Mouse (Mus musculus): ENCODE results near the gene Gpam. TPM values are rescaled to one million over a fixed set of nuclear protein-coding genes. Genes with fewer than 3 reads are reported as not detected.

Gene Gpam
- polyA plus RNA-seq, 2 experiments, result 15.9 to 16.0 TPM

- Histone ChIP-seq H3K9ac (ENCODE audit: low read depth, low read length, severe bottlenecking) (no peak overlapping the region), H3K4me3 (replicated peaks; ENCODE audit: low read length) (no peak overlapping the region), H3K27me3 (ENCODE audit: control insufficient read depth, insufficient read depth, low read length) (no peaks in the 10 kb centered on the region), H3K36me3 (ENCODE audit: control insufficient read depth, insufficient read depth, low read length) (no peaks in the 10 kb centered on the region), H3K4me1 (ENCODE audit: control insufficient read depth, insufficient read depth, low read length) (no peaks in the 10 kb centered on the region), H3K4me2 (replicated peaks; ENCODE audit: low read depth, low read length, severe bottlenecking) (no peak overlapping the region), H3K9me3 (ENCODE audit: control insufficient read depth, low read length) (no peaks in the 10 kb centered on the region), H3K27ac (replicated peaks; ENCODE audit: low read depth, low read length) (no peak overlapping the region)
- 91% methylated on average over 10 of the region's 10 CpGs for WGBS
- ATAC-seq (ENCODE audit: low FRiP score, low read depth) (no peak), DNase-seq (ENCODE audit: low spot score) (no peak)
- TF ChIP-seq POLR2A (IDR thresholded peaks at IDR 0.05; ENCODE audit: borderline replicate concordance, extremely low read depth, insufficient read depth, insufficient read length), result no peak
These were observed 71.3 kb downstream of the Gpam start for GRCm38 (mm10) chr19:55055634-55056269.

- no peak for ATAC-seq (ENCODE audit: low FRiP score, low read depth)
- WGBS, result 70% methylated on average over 4 of the region's 4 CpGs
- no peak overlapping the region for H3K4me3 ChIP-seq (replicated peaks; ENCODE audit: low read length)
These were observed 73.9 kb downstream of the Gpam start for GRCm38 (mm10) chr19:55053163-55053562.

DNA sequence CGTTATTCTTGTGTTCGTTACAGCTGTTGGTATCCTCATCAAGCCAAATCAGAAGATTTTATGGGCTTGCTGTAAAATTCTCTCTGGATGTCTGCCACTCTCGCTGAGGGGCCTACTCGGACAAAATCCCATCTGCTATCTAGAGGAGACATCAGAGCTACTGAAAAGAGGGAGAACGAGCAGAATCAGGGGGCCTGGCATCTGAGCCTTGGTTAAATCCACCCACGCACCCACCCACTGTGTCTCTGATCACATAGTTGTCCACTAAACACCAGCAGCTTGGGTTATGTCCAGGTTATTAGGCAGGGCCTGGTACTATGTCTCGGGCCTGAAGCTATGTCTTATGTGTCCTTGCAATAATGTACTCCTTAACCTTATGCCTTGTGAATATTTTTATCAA is 89.6 kb downstream of the Gpam start:
- TF ChIP-seq POLR2A (IDR thresholded peaks at IDR 0.05; ENCODE audit: borderline replicate concordance, extremely low read depth, insufficient read depth, insufficient read length), result no peak
- 56% methylated on average over 7 of the region's 7 CpGs for WGBS
- H3K9ac ChIP-seq (ENCODE audit: low read depth, low read length, severe bottlenecking), result no peak overlapping the region

More at GRCm38 (mm10) chr19:55053163-55053562, 73.9 kb downstream of the Gpam start:
- H3K4me2 ChIP-seq (replicated peaks; ENCODE audit: low read depth, low read length, severe bottlenecking), result no peak overlapping the region
- H3K4me1 ChIP-seq (ENCODE audit: control insufficient read depth, insufficient read depth, low read length), result no peaks in the 10 kb centered on the region
- H3K27me3 ChIP-seq (ENCODE audit: control insufficient read depth, insufficient read depth, low read length), result no peaks in the 10 kb centered on the region
- H3K9me3 ChIP-seq (ENCODE audit: control insufficient read depth, low read length), result no peaks in the 10 kb centered on the region
- H3K36me3 ChIP-seq (ENCODE audit: control insufficient read depth, insufficient read depth, low read length), result no peaks in the 10 kb centered on the region
- H3K27ac ChIP-seq (replicated peaks; ENCODE audit: low read depth, low read length), result no peak overlapping the region
- no peak for TF ChIP-seq POLR2A (IDR thresholded peaks at IDR 0.05; ENCODE audit: borderline replicate concordance, extremely low read depth, insufficient read depth, insufficient read length)
- no peak overlapping the region for H3K9ac ChIP-seq (ENCODE audit: low read depth, low read length, severe bottlenecking)
- no peak for DNase-seq (ENCODE audit: low spot score)

DNA sequence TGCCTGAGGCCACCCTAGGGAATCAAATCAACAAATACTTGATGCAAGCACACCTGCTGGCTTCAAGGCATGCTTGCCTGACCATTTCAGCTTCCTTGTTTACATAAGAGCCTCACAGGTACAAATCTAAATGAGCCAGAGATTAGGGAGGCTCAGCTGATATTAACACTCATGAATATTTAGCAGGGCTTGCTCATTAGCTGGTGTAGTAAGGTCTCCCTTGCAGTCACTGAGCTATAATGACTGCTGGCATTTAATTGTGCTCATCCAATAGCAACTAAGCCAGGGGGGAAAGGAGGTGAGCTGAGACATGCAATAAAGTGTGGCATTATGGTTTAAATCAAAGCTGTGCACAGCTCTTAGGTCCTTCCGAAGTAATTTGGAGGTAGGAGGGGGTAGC is 108.2 kb downstream of the Gpam start:
- Histone ChIP-seq H3K4me2 (replicated peaks; ENCODE audit: low read depth, low read length, severe bottlenecking) (no peak overlapping the region), H3K27ac (replicated peaks; ENCODE audit: low read depth, low read length) (no peak overlapping the region), H3K9me3 (ENCODE audit: control insufficient read depth, low read length) (no peaks in the 10 kb centered on the region), H3K9ac (ENCODE audit: low read depth, low read length, severe bottlenecking) (no peak overlapping the region), H3K4me1 (ENCODE audit: control insufficient read depth, insufficient read depth, low read length) (no peaks in the 10 kb centered on the region), H3K27me3 (ENCODE audit: control insufficient read depth, insufficient read depth, low read length) (no peaks in the 10 kb centered on the region), H3K4me3 (replicated peaks; ENCODE audit: low read length) (no peak overlapping the region), H3K36me3 (ENCODE audit: control insufficient read depth, insufficient read depth, low read length) (no peaks in the 10 kb centered on the region)
- no peak for DNase-seq (ENCODE audit: low spot score)
- WGBS, result 25% methylated on average over 1 of the region's 1 CpGs
- TF ChIP-seq POLR2A (IDR thresholded peaks at IDR 0.05; ENCODE audit: borderline replicate concordance, extremely low read depth, insufficient read depth, insufficient read length), result no peak
- no peak for ATAC-seq (ENCODE audit: low FRiP score, low read depth)

More for the DNA sequence above, 89.6 kb downstream of the Gpam start:
- DNase-seq (ENCODE audit: low spot score) (no peak), ATAC-seq (ENCODE audit: low FRiP score, low read depth) (no peak)
- Histone ChIP-seq H3K4me1 (ENCODE audit: control insufficient read depth, insufficient read depth, low read length) (no peaks in the 10 kb centered on the region), H3K4me2 (replicated peaks; ENCODE audit: low read depth, low read length, severe bottlenecking) (no peak overlapping the region), H3K4me3 (replicated peaks; ENCODE audit: low read length) (no peak overlapping the region), H3K36me3 (ENCODE audit: control insufficient read depth, insufficient read depth, low read length) (no peaks in the 10 kb centered on the region), H3K27ac (replicated peaks; ENCODE audit: low read depth, low read length) (no peak overlapping the region), H3K27me3 (ENCODE audit: control insufficient read depth, insufficient read depth, low read length) (no peaks in the 10 kb centered on the region), H3K9me3 (ENCODE audit: control insufficient read depth, low read length) (no peaks in the 10 kb centered on the region)

Other genes starting within 250 kb of the Gpam start
- not detected in 2 replicates for gene Tectb, start 53.5 kb upstream of the Gpam start, polyA plus RNA-seq (2012; rRNA removed)
- gene Tectb, start 53.5 kb upstream of the Gpam start, polyA plus RNA-seq (2014; fragmentation: Nextera tagmentation; extraction: Ambion mirVana), result 0.11 TPM in 1 of 2 replicates, not detected in the other
- 0.11 and 0.13 TPM in 2 replicates for gene Gucy2g, start 114.0 kb upstream of the Gpam start, polyA plus RNA-seq (2012; rRNA removed)
- 0.04 TPM in 1 of 2 replicates, not detected in the other for gene Gucy2g, start 114.0 kb upstream of the Gpam start, polyA plus RNA-seq (2014; fragmentation: Nextera tagmentation; extraction: Ambion mirVana)
- gene Acsl5, start 124.7 kb upstream of the Gpam start, polyA plus RNA-seq (2012; rRNA removed), result 8.5 and 13.6 TPM in 2 replicates
- 32.1 and 42.8 TPM in 2 replicates for gene Acsl5, start 124.7 kb upstream of the Gpam start, polyA plus RNA-seq (2014; fragmentation: Nextera tagmentation; extraction: Ambion mirVana)
- 27.8 and 32.6 TPM in 2 replicates for gene Zdhhc6, start 188.8 kb upstream of the Gpam start, polyA plus RNA-seq (2012; rRNA removed)
- gene Zdhhc6, start 188.8 kb upstream of the Gpam start, polyA plus RNA-seq (2014; fragmentation: Nextera tagmentation; extraction: Ambion mirVana), result 78.9 and 85.1 TPM in 2 replicates
- gene Vti1a, start 189.1 kb upstream of the Gpam start, polyA plus RNA-seq (2012; rRNA removed), result 12.8 and 14.7 TPM in 2 replicates
- gene Vti1a, start 189.1 kb upstream of the Gpam start, polyA plus RNA-seq (2014; fragmentation: Nextera tagmentation; extraction: Ambion mirVana), result 22.8 and 23.8 TPM in 2 replicates